Mouse (Mus musculus): ENCODE results near the gene Ddah2. TPM values are rescaled to one million over a fixed set of nuclear protein-coding genes. Genes with fewer than 3 reads are reported as not detected.

Gene Ddah2
- polyA plus RNA-seq, 1 experiment from 2014 or later: 222 TPM

DNA sequence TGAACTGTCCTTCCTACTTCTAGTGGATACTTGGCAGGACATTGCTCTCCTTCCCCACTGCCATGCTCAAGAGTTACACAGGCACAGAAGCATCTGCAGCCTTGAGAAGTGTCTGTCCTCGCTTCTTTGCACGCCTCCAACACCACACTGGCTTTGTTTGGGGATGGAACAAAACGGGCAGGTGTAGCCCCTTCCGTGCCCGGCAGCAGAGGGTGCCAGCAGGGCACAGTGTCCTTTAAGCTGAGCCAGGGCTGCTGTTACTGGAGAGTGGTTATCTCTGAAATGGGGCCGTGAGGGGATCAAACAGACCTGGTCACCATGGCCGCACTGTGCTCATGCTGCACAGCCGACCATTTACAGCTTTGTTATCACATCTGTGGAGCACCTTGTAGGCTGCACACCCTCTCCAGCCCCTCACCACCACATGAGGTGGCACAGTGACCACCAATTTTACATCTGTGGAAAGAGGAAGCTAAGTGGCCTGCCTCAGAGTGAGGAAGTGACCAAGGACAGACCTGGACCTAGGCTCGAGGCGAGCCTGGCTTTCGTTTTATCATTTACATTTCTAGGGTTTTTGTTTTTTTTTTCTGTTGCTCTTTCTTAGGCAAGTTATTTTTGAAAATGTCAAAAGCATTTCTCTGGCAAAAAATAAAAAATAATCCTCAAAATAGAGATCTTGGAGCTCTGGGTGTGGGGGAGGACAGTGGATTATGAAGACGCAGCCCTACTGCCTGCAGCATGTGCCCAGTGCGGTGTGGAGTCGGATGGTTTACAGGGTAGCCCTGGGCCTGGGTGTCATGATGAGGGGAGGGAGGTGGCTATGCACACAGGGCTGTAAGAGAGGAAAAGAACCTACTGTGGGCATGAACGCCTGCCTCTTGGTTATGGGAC lies 35.9 kb downstream of the Ddah2 start:
- Histone ChIP-seq H3K4me3 (ENCODE audit: control insufficient read depth in 1 of 2, insufficient read depth in 1 of 2, low read depth in 1 of 2, low read length in 2 of 2) (no peak overlapping the region), H3K27me3 (ENCODE audit: control insufficient read depth, insufficient read depth, low read length) (no peaks in the 10 kb centered on the region), H3K27ac (replicated peaks in 1 of 2; ENCODE audit: control insufficient read depth in 1 of 2, insufficient read depth in 1 of 2, low read depth in 2 of 2, low read length in 2 of 2) (no peak overlapping the region), H3K36me3 (ENCODE audit: control insufficient read depth, insufficient read depth, low read length) (peaks cover 84% of the 10 kb centered on the region), H3K9me3 (ENCODE audit: control insufficient read depth, low read length) (no peaks in the 10 kb centered on the region), H3K4me2 (ENCODE audit: low read length) (no peak overlapping the region), H3K4me1 (ENCODE audit: control insufficient read depth in 2 of 2, insufficient read depth in 2 of 2, low read length in 2 of 2) (peaks cover 5 to 10% of the 10 kb centered on the region in 2 experiments), H3K9ac (ENCODE audit: low read length) (no peak overlapping the region)
- no peak for ATAC-seq (ENCODE audit: insufficient number of reproducible peaks, insufficient read depth, low FRiP score, low read depth)
- WGBS: 71% methylated on average over 15 of the region's 15 CpGs

DNA sequence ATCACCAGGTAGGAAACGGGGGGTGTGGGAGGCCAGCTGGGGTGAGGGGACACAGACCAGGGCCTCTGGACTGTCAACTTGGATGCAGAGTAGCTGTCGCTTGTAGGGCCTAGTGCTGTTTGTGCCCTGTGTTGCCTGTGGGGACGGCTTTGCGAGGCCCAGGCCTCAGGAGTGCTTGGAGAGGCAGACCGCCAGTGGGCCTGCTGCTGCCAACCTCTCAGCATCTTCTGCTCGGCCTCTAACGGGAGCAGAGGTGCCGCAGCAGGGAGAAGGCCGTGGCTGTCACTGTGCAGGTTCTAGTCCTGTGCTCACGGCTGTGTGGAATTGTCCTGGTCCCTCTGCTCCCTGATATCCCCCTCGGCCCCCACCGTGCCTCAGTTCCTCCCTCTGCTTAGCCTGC lies 37.8 kb downstream of the Ddah2 start:
- peaks cover 97% of the 10 kb centered on the region for H3K36me3 ChIP-seq (ENCODE audit: control insufficient read depth, insufficient read depth, low read length)
- H3K4me3 ChIP-seq (ENCODE audit: control insufficient read depth in 1 of 2, insufficient read depth in 1 of 2, low read depth in 1 of 2, low read length in 2 of 2): no peak overlapping the region
- H3K4me2 ChIP-seq (ENCODE audit: low read length): no peak overlapping the region
- H3K27me3 ChIP-seq (ENCODE audit: control insufficient read depth, insufficient read depth, low read length): no peaks in the 10 kb centered on the region
- no peak overlapping the region; a peak in 1 of 4 replicates for H3K27ac ChIP-seq (replicated peaks in 1 of 2; ENCODE audit: control insufficient read depth in 1 of 2, insufficient read depth in 1 of 2, low read depth in 2 of 2, low read length in 2 of 2)
- H3K9ac ChIP-seq (ENCODE audit: low read length): peak overlapping the region; percentile 16; the same call in 1 of the 2 replicates
- H3K9me3 ChIP-seq (ENCODE audit: control insufficient read depth, low read length): no peaks in the 10 kb centered on the region
- WGBS: 83% methylated on average over 12 of the region's 12 CpGs
- H3K4me1 ChIP-seq (ENCODE audit: control insufficient read depth in 2 of 2, insufficient read depth in 2 of 2, low read length in 2 of 2): no peaks in the 10 kb centered on the region
- ATAC-seq (ENCODE audit: insufficient number of reproducible peaks, insufficient read depth, low FRiP score, low read depth): no peak

DNA sequence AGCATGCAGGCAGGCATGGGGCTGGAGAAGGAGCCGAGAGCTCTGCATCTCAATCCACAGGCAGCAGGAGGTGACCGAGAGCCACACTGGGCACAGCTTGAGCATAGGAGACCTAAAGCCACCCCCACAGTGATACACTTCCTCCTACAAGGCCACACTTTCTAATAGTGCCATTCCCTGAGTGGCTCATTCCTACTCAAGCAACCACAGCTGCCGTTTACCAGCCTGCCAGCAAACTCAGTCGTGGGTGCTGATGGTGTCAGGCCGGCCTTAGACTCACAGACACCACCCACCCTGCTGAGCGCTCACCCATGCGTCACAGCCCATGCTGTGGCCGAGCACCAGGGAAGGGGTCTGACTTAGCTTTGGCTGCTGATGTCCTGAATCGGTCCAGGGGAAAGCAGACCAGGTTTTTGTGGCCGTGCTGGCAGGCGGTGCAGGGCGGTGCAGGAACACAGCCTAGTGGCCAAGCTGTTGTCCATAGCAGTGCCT lies 38.4 kb downstream of the Ddah2 start:
- Histone ChIP-seq H3K4me3 (ENCODE audit: control insufficient read depth in 1 of 2, insufficient read depth in 1 of 2, low read depth in 1 of 2, low read length in 2 of 2) (no peak overlapping the region), H3K9me3 (ENCODE audit: control insufficient read depth, low read length) (no peaks in the 10 kb centered on the region), H3K4me1 (ENCODE audit: control insufficient read depth in 2 of 2, insufficient read depth in 2 of 2, low read length in 2 of 2) (no peaks in the 10 kb centered on the region; a peak in 1 of 4 replicates), H3K36me3 (ENCODE audit: control insufficient read depth, insufficient read depth, low read length) (peaks cover 98% of the 10 kb centered on the region), H3K27ac (replicated peaks in 1 of 2; ENCODE audit: control insufficient read depth in 1 of 2, insufficient read depth in 1 of 2, low read depth in 2 of 2, low read length in 2 of 2) (no peak overlapping the region), H3K4me2 (ENCODE audit: low read length) (no peak overlapping the region), H3K27me3 (ENCODE audit: control insufficient read depth, insufficient read depth, low read length) (no peaks in the 10 kb centered on the region), H3K9ac (ENCODE audit: low read length) (no peak overlapping the region)
- WGBS: 90% methylated on average over 12 of the region's 12 CpGs
- no peak for ATAC-seq (ENCODE audit: insufficient number of reproducible peaks, insufficient read depth, low FRiP score, low read depth)

DNA sequence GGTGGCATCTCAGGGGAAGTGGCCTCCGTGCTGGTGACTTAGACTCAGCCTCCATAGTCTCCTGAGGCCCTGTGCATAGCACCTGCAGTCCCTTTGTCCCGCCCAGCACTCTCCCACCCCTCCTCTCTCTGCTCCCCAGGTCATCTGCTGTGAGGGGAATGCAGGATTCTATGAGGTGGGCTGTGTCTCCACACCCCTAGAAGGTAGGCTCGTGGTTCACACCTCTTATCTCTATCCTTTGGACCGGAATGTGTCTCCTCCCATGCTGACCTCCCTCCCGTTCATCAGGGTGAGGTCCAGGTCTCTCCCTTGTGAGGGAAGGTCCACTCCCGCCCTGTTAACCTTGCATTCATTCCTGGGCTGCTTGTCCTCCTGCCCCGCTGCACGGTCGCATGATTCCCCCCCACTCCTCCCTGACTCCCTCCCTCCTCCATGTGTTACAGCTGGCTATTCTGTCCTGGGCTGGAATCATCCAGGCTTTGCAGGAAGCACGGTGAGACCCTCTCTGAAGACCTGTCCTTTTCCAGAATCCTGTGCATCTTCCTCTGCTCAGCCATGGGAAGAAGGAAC lies 41.4 kb downstream of the Ddah2 start:
- H3K9ac ChIP-seq (ENCODE audit: low read length): no peak overlapping the region
- no peak for ATAC-seq (ENCODE audit: insufficient number of reproducible peaks, insufficient read depth, low FRiP score, low read depth)
- H3K27me3 ChIP-seq (ENCODE audit: control insufficient read depth, insufficient read depth, low read length): no peaks in the 10 kb centered on the region
- no peaks in the 10 kb centered on the region for H3K9me3 ChIP-seq (ENCODE audit: control insufficient read depth, low read length)
- no peak overlapping the region for H3K4me3 ChIP-seq (ENCODE audit: control insufficient read depth in 1 of 2, insufficient read depth in 1 of 2, low read depth in 1 of 2, low read length in 2 of 2)
- no peak overlapping the region for H3K27ac ChIP-seq (replicated peaks in 1 of 2; ENCODE audit: control insufficient read depth in 1 of 2, insufficient read depth in 1 of 2, low read depth in 2 of 2, low read length in 2 of 2)
- H3K4me2 ChIP-seq (ENCODE audit: low read length): no peak overlapping the region
- peaks cover 6 to 12% of the 10 kb centered on the region in 2 experiments; a peak in 3 of 4 replicates for H3K4me1 ChIP-seq (ENCODE audit: control insufficient read depth in 2 of 2, insufficient read depth in 2 of 2, low read length in 2 of 2)
- 47% methylated on average over 10 of the region's 10 CpGs for WGBS
- H3K36me3 ChIP-seq (ENCODE audit: control insufficient read depth, insufficient read depth, low read length): peaks cover 92% of the 10 kb centered on the region

DNA sequence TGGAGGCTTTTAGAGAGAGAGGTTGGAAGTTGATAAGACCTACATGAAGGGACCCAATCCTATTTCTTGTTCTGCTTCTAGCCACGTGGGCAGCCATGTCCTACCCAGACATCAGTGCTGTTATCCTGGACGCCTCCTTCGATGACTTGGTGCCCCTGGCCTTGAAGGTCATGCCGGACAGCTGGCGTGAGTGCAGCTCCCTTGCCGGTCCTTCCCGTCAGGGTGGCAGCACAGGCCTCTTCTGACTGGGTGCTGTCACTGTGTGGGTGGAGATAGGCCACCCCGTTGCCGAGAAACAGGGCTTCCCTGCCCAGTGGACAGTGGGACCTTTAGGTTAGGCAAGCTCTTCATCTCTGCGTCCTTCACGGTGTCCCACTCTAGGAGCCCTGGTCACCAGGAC lies 42.3 kb downstream of the Ddah2 start:
- WGBS: 87% methylated on average over 11 of the region's 11 CpGs
- Histone ChIP-seq H3K27ac (replicated peaks in 1 of 2; ENCODE audit: control insufficient read depth in 1 of 2, insufficient read depth in 1 of 2, low read depth in 2 of 2, low read length in 2 of 2) (no peak overlapping the region), H3K4me3 (ENCODE audit: control insufficient read depth in 1 of 2, insufficient read depth in 1 of 2, low read depth in 1 of 2, low read length in 2 of 2) (no peak overlapping the region), H3K36me3 (ENCODE audit: control insufficient read depth, insufficient read depth, low read length) (peaks cover 84% of the 10 kb centered on the region), H3K27me3 (ENCODE audit: control insufficient read depth, insufficient read depth, low read length) (no peaks in the 10 kb centered on the region), H3K9me3 (ENCODE audit: control insufficient read depth, low read length) (no peaks in the 10 kb centered on the region), H3K4me1 (ENCODE audit: control insufficient read depth in 2 of 2, insufficient read depth in 2 of 2, low read length in 2 of 2) (peaks cover 7 to 12% of the 10 kb centered on the region in 2 experiments; a peak in 3 of 4 replicates), H3K9ac (ENCODE audit: low read length) (no peak overlapping the region), H3K4me2 (ENCODE audit: low read length) (no peak overlapping the region)
- ATAC-seq (ENCODE audit: insufficient number of reproducible peaks, insufficient read depth, low FRiP score, low read depth): no peak

DNA sequence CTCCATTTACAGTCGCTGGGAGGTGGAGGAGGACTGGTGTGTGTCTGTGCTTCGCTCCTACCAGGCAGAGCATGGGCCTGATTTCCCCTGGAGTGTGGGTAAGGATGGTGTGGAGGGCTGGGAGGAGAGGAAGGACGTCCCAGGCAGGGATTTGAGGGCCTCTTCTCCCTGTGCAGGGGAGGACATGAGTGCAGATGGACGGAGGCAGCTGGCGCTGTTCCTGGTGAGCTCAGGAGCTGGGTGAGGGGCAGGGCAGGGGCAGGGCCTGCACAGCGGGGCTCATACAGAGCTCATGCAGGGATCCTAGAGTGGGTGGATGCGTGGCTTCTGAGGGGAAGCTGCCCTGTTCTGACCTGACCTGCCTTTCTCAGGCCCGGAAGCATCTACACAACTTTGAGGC lies 43.5 kb downstream of the Ddah2 start:
- 57% methylated on average over 8 of the region's 8 CpGs for WGBS
- Histone ChIP-seq H3K4me3 (ENCODE audit: control insufficient read depth in 1 of 2, insufficient read depth in 1 of 2, low read depth in 1 of 2, low read length in 2 of 2) (no peak overlapping the region), H3K27me3 (ENCODE audit: control insufficient read depth, insufficient read depth, low read length) (no peaks in the 10 kb centered on the region), H3K4me2 (ENCODE audit: low read length) (no peak overlapping the region), H3K27ac (replicated peaks in 1 of 2; ENCODE audit: control insufficient read depth in 1 of 2, insufficient read depth in 1 of 2, low read depth in 2 of 2, low read length in 2 of 2) (no peak overlapping the region), H3K4me1 (ENCODE audit: control insufficient read depth in 2 of 2, insufficient read depth in 2 of 2, low read length in 2 of 2) (peaks cover 7 to 12% of the 10 kb centered on the region in 2 experiments; a peak in 3 of 4 replicates), H3K36me3 (ENCODE audit: control insufficient read depth, insufficient read depth, low read length) (peaks cover 73% of the 10 kb centered on the region), H3K9ac (ENCODE audit: low read length) (peak overlapping the region; percentile 10; the same call in 1 of the 2 replicates), H3K9me3 (ENCODE audit: control insufficient read depth, low read length) (no peaks in the 10 kb centered on the region)
- no peak for ATAC-seq (ENCODE audit: insufficient number of reproducible peaks, insufficient read depth, low FRiP score, low read depth)

DNA sequence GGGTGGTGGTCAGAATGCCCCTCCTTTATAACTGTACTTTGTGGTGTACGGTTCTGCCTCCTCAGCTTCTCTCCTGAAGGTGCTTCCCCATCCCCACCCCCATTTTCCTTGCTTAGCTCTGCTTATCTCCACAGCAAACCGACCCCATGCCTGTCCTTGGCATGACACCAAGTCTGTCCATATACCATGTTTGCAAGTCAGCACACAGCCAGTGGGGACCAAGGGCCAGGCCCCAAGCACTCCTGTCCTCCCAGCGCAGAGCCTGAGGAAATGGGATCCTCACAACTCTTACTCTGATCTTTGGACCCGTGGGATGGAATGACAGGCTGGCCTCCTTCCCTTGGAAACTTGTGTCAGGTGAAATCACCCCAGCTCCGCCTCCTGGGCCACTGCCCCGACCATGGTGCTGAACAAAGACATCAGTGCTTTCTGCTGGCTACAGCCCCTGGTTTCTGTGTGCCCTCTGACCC lies 44.4 kb downstream of the Ddah2 start:
- H3K27ac ChIP-seq (replicated peaks in 1 of 2; ENCODE audit: control insufficient read depth in 1 of 2, insufficient read depth in 1 of 2, low read depth in 2 of 2, low read length in 2 of 2): no peak overlapping the region; a peak in 1 of 4 replicates
- H3K4me3 ChIP-seq (ENCODE audit: control insufficient read depth in 1 of 2, insufficient read depth in 1 of 2, low read depth in 1 of 2, low read length in 2 of 2): no peak overlapping the region
- ATAC-seq (ENCODE audit: insufficient number of reproducible peaks, insufficient read depth, low FRiP score, low read depth): no peak
- H3K4me2 ChIP-seq (ENCODE audit: low read length): no peak overlapping the region
- peaks cover 64% of the 10 kb centered on the region for H3K36me3 ChIP-seq (ENCODE audit: control insufficient read depth, insufficient read depth, low read length)
- H3K4me1 ChIP-seq (ENCODE audit: control insufficient read depth in 2 of 2, insufficient read depth in 2 of 2, low read length in 2 of 2): peaks cover 7 to 12% of the 10 kb centered on the region in 2 experiments; a peak in 3 of 4 replicates
- WGBS: 46% methylated on average over 6 of the region's 6 CpGs
- H3K9ac ChIP-seq (ENCODE audit: low read length): no peak overlapping the region
- H3K27me3 ChIP-seq (ENCODE audit: control insufficient read depth, insufficient read depth, low read length): no peaks in the 10 kb centered on the region
- no peaks in the 10 kb centered on the region for H3K9me3 ChIP-seq (ENCODE audit: control insufficient read depth, low read length)
